Mouse (Mus musculus): ENCODE data around the gene Wnt10a. TPM values are rescaled to one million over a fixed set of nuclear protein-coding genes. Genes with fewer than 3 reads are reported as not detected.

The Wnt10a gene
- total and polyA plus RNA-seq, 3 experiments, result 126 to 187 (median 155) TPM

DNA sequence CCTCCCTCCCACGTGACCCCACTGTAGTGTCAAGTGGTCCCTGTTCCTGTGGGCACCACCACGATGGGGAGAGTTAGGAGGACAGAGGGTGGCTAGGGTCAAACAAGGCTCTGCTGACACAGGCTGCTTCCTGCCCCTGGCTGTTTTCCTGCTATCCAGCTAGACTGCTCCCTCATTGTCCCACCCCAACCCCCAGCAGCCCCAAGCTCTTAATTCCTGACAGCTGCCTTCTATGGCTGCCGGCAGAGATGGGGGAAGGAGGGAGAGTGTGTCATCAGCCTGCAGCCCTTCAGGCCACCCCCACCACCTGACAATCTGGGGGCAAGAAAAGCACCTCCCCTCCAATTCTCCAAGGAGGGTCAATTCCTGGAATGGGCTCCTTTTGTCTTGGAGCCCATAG is 1.2 kb upstream of the Wnt10a start:
- H3K4me2 ChIP-seq (ENCODE audit: insufficient read depth, low read depth, poor library complexity, severe bottlenecking), result no peak overlapping the region
- in situ Hi-C loops (cut with MboI; ENCODE audit: low pct_ligation_motif_present, low pct_unique_long_range_greater_than_20kb, low sequenced_read_pairs) (no loop called here), dilution Hi-C loops (cut with MboI; ENCODE audit: extremely low pct_ligation_motif_present, extremely low pct_unique_long_range_greater_than_20kb, low sequenced_read_pairs) (no loop called here)
- no peaks in the 10 kb centered on the region for H3K27me3 ChIP-seq (replicated peaks)
- peak overlapping the region in 1 of 3 experiments; percentile 3 for H3K4me3 ChIP-seq (replicated peaks in 1 of 3; ENCODE audit: low read depth in 2 of 3, low read length in 2 of 3, poor library complexity in 1 of 3)
- peaks cover 15% of the 10 kb centered on the region for H3K79me2 ChIP-seq (replicated peaks; ENCODE audit: control insufficient read depth, extremely low read depth, insufficient read depth, poor library complexity, severe bottlenecking)
- peaks cover 0 to 23% of the 10 kb centered on the region in 2 experiments for H3K36me3 ChIP-seq (replicated peaks in 1 of 2; ENCODE audit: control insufficient read depth in 1 of 2, insufficient read depth in 1 of 2, low read length in 1 of 2)
- H3K27ac ChIP-seq (ENCODE audit: insufficient read depth, low read depth), result peak overlapping the region; percentile 73
- H3K9ac ChIP-seq (ENCODE audit: insufficient read depth, low read depth), result no peak overlapping the region
- H3K9me3 ChIP-seq (replicated peaks; ENCODE audit: low read length), result peaks cover 2% of the 10 kb centered on the region
- peak; percentile 28; the same call in 1 of the 2 replicates for TF ChIP-seq USF1 (IDR thresholded peaks at IDR 0.05; ENCODE audit: low read depth, low read length)
- TF ChIP-seq POLR2A (IDR thresholded peaks at IDR 0.05; ENCODE audit: low read depth, low read length), result no peak
- no peak for TF ChIP-seq GABPA (IDR thresholded peaks at IDR 0.05; ENCODE audit: insufficient replicate concordance, low read depth, low read length)
- peaks cover 34 to 50% of the 10 kb centered on the region in 2 experiments for H3K4me1 ChIP-seq (ENCODE audit: control insufficient read depth in 1 of 2, insufficient read depth in 2 of 2)
- DNase-seq (ENCODE audit: extremely low read depth), result no peak

DNA sequence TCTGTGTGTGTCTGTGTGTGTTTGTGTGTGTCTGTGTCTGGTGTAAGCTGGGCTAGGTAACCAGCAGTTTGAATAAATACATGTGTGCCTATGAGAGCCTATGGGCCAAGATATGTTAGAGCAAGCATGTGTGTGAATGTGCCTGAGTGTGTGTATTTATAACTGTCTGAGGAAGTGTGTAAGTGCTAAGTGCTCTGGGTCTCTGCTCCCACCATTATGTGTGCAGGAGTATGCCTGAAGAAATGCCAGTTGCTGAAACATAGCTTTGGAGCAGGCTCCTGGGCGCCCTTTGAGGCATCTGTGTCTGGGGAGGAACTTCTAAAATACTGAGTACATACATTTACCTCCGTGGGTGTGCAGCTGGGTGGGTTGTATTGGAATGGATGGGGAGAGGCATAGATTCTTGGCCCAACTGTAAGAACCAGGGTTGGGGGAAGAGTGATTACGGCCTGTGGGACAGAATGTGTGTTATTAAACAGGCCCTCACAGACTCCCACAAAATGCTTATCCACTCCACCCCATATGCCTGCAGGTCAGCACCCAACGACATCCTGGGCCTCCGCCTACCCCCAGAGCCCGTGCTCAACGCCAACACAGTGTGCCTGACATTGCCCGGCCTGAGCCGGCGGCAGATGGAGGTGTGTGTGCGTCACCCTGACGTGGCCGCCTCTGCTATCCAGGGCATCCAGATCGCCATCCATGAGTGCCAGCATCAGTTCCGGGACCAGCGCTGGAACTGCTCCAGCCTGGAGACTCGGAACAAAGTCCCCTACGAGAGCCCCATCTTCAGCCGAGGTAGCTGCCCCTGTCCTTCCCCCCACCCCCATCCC is 1.7 kb downstream of the Wnt10a start:
- Histone ChIP-seq H3K9me3 (replicated peaks; ENCODE audit: low read length) (no peaks in the 10 kb centered on the region), H3K27ac (ENCODE audit: insufficient read depth, low read depth) (peak overlapping the region; percentile 88), H3K36me3 (replicated peaks in 1 of 2; ENCODE audit: control insufficient read depth in 1 of 2, insufficient read depth in 1 of 2, low read length in 1 of 2) (peaks cover 0 to 46% of the 10 kb centered on the region in 2 experiments), H3K27me3 (replicated peaks) (no peaks in the 10 kb centered on the region), H3K4me2 (ENCODE audit: insufficient read depth, low read depth, poor library complexity, severe bottlenecking) (peak overlapping the region; percentile 93), H3K9ac (ENCODE audit: insufficient read depth, low read depth) (peak overlapping the region; percentile 81), H3K79me2 (replicated peaks; ENCODE audit: control insufficient read depth, extremely low read depth, insufficient read depth, poor library complexity, severe bottlenecking) (peaks cover 17% of the 10 kb centered on the region), H3K4me3 (replicated peaks in 1 of 3; ENCODE audit: low read depth in 2 of 3, low read length in 2 of 3, poor library complexity in 1 of 3) (peak overlapping the region; percentile 84 to 89 (median 88)), H3K4me1 (ENCODE audit: control insufficient read depth in 1 of 2, insufficient read depth in 2 of 2) (peaks cover 53 to 55% of the 10 kb centered on the region in 2 experiments)
- dilution Hi-C loops (cut with MboI; ENCODE audit: extremely low pct_ligation_motif_present, extremely low pct_unique_long_range_greater_than_20kb, low sequenced_read_pairs) (no loop called here), in situ Hi-C loops (cut with MboI; ENCODE audit: low pct_ligation_motif_present, low pct_unique_long_range_greater_than_20kb, low sequenced_read_pairs) (no loop called here)
- no peak for DNase-seq (ENCODE audit: extremely low read depth)
- TF ChIP-seq CHD2 (IDR thresholded peaks at IDR 0.05; ENCODE audit: low read length) (no peak), CHD1 (IDR thresholded peaks at IDR 0.05; ENCODE audit: low read depth, low read length) (no peak), PAX5 (IDR thresholded peaks at IDR 0.05; ENCODE audit: low read length) (no peak), MXI1 (IDR thresholded peaks at IDR 0.05; ENCODE audit: low read depth, low read length) (peak; percentile 16; the same call in 1 of the 2 replicates), TBP (conservative IDR thresholded peaks at IDR 0.05; ENCODE audit: low read depth, low read length) (no peak), SMC3 (IDR thresholded peaks at IDR 0.05; ENCODE audit: low read depth, low read length) (no peak), MYC (IDR thresholded peaks at IDR 0.05; ENCODE audit: low read depth, low read length) (no peak), EP300 (IDR thresholded peaks at IDR 0.05; ENCODE audit: low read length) (no peak), HCFC1 (IDR thresholded peaks at IDR 0.05; ENCODE audit: low read depth, low read length) (no peak), CTCF (conservative IDR thresholded peaks at IDR 0.05 in 1 of 2, IDR thresholded peaks at IDR 0.05 in 1 of 2; ENCODE audit: low read depth in 2 of 2, low read length in 2 of 2) (no peak), MAFK (IDR thresholded peaks at IDR 0.05; ENCODE audit: insufficient replicate concordance, low read length) (no peak), ZMIZ1 (IDR thresholded peaks at IDR 0.05; ENCODE audit: low read depth, low read length) (no peak), POLR2A (IDR thresholded peaks at IDR 0.05; ENCODE audit: low read depth, low read length) (peak; percentile 44; the same call in 1 of the 2 replicates), POLR2AphosphoS2 (IDR thresholded peaks at IDR 0.05; ENCODE audit: low read depth, low read length) (no peak), E2F4 (IDR thresholded peaks at IDR 0.05; ENCODE audit: insufficient replicate concordance, low read depth, low read length) (no peak), ZKSCAN1 (IDR thresholded peaks at IDR 0.05; ENCODE audit: borderline replicate concordance, low read depth, low read length) (no peak), TCF12 (IDR thresholded peaks at IDR 0.05; ENCODE audit: low read depth, low read length) (no peak; the same call in 1 of the 2 replicates), RCOR1 (conservative IDR thresholded peaks at IDR 0.05; ENCODE audit: low read depth, low read length) (no peak), NELFE (IDR thresholded peaks at IDR 0.05; ENCODE audit: low read depth, low read length) (no peak), ZC3H11A (IDR thresholded peaks at IDR 0.05; ENCODE audit: low read depth, low read length) (no peak), JUND (conservative IDR thresholded peaks at IDR 0.05; ENCODE audit: low read depth, low read length) (no peak), USF2 (conservative IDR thresholded peaks at IDR 0.05; ENCODE audit: low read depth, low read length) (no peak), BHLHE40 (IDR thresholded peaks at IDR 0.05; ENCODE audit: low read depth, low read length) (peak; percentile 36; the same call in 1 of the 2 replicates), USF1 (IDR thresholded peaks at IDR 0.05; ENCODE audit: low read depth, low read length) (no peak), ELF1 (IDR thresholded peaks at IDR 0.05; ENCODE audit: low read depth, low read length) (no peak; the same call in 1 of the 2 replicates), SIN3A (IDR thresholded peaks at IDR 0.05; ENCODE audit: low read length) (no peak), MEF2A (IDR thresholded peaks at IDR 0.05; ENCODE audit: borderline replicate concordance, low read depth, low read length) (0 out of 2 replicates have a peak, but pooled peaks have one; percentile 10), MAX (IDR thresholded peaks at IDR 0.05; ENCODE audit: low read length) (no peak), IRF4 (IDR thresholded peaks at IDR 0.05; ENCODE audit: low read depth, low read length) (no peak), ZNF384 (IDR thresholded peaks at IDR 0.05; ENCODE audit: low read depth, low read length) (no peak), MAZ (IDR thresholded peaks at IDR 0.05; ENCODE audit: low read depth, low read length) (no peak)

Measured in CH12.LX (cell line).